Mouse (Mus musculus) megakaryocyte progenitor cell, adult 5-6 weeks (primary cell): ENCODE measurements at regions not wholly inside any gene's neighbourhood (a gene's known extent, or its start where the extent isn't known, plus 50 kb on each side); places are given as distances from the start of the nearest gene placed in this dataset.

ENCODE experiments used
- ATAC-seq: replicated peaks from 2 replicates; pipeline ENCODE4 v1.8.0; 2016; ENCODE audit warnings: mild to moderate bottlenecking, moderate TSS enrichment, inconsistent platforms; ENCODE audit not compliant: poor library complexity

DNA sequence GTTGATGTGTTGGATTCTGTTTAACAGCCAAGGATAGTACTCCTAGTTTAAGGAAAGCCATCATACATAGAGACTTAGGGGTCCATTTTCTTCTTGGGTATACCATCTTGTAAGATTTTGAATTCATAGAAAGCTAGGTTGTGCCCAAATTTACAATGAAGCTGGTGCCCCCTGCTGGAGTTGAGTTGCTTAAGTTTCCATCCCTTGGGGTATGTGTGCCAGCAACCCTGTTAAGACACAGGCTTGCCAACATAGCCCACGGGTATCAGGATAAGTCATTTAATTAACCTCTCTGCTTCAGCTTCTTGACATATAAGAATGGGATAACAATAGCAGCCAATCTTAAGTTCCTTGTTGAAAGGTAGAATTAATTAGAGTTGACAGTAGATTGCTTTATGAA is 440.9 kb downstream of the 1700129C05Rik start:
- ATAC-seq, result no peak

DNA sequence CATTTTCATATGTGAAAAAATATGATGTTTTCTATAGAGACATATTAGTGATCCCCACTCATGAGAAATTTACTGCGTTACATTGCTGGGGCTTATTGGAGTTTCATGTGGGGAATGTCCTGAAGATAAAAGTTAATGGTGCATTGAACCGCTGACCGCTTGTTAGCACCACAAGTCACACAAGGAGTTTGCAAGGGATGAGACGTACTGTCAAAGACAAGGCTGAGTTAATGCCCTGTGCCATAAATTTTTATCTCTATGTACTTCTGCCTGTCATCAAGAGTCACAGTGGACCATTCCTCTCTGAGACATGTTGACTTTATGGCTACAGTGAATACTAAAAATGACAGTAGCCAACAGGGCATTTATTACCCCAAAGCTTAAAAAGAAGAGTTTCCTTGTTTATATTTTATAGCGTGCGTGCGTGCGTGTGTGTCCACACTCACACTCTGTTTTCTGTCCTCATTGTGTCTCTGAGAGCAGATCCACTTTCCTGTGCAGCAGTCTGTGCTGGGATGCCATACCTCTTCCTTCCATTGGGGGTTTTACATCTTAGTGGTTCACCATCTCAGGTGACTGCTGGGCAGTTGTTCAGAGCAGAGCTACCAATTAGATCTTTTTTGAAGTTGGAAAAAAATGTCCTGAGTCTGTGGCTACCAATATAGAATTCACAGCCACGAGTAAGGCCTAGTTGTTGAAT is 451.4 kb downstream of the 1700129C05Rik start:
- no peak for ATAC-seq

DNA sequence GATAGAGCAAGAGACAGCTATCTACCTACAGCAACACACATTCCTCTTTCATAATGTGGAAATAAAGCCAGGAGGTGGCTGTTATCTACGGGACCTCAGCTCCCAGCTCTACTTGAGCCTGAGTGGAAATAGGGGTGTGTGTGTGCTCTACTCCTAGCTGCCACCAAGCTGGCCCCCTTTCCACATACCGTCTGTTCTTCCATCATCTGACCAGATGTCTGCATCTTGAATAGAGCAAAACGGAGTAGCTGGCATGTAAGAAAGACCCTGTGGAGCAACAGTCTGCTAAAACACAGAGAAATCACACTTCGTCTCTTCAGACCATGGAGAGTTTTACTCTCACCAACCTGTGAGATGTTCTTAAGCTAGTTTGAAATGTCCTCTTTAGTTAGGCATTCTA is 454.9 kb downstream of the 1700129C05Rik start:
- ATAC-seq, result no peak

DNA sequence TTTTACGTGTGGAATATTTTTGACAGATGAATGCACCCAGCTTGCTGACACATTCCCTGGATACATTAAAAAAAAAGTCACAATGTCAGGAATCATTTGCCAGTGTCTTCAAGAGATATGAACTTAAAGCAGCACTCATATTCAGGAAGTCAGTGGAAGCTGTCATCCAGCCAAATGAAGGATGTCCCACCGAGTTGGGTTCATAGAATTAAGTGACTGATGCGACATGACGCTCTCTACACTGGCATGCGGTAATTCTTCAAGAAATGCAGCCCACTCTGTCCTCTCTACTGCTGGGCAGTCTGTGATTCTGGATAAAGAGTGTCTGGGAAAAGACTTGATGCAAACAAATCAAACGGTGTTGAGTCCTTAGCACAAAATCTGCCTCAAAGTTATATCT is 463.9 kb downstream of the 1700129C05Rik start:
- no peak for ATAC-seq

- no peak for ATAC-seq
These were observed 464.5 kb downstream of the 1700129C05Rik start for GRCm38 (mm10) chr14:58678126-58678656.

DNA sequence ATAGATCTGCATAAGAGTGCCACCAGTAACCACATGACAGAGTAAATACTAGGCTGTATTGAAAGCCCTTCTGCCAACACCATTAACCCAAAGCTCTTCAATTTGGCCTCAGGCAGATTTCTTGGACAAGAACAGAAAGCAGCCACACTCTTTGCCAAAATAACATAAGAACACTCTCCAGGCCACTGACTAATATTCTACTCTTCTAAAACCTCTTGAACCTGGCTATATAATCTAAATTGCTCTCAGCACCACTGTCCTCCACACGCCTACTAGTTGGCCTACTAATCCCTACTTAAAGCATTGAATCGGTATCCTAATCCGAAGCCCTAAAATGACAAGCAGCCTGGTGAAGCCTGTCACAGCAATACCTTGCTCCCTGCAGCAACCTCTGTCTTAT is 467.5 kb downstream of the 1700129C05Rik start:
- no peak for ATAC-seq

GRCm38 (mm10) chr14:58663946-58664345 is 478.7 kb downstream of the 1700129C05Rik start:
- ATAC-seq, result no peak

DNA sequence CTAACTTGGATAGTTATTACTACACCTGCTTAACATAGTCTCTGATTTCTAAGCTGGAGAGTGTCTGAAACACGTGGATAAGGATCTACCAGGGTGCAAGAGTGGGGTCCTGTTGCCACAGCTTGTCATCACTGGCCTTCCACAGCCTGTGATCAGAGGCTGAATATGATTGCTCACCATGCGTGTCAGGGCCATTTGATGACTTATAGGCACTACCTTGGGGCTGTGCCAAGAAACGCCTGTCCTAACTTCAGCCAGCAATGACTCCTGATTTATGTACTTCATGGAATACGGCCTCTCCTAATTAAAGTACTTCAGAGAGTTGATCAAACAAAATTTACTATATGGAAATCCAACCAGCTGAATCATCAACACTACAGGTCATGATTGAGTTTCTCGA is 480.1 kb downstream of the 1700129C05Rik start:
- no peak for ATAC-seq

GRCm38 (mm10) chr14:58661416-58661815 is 481.3 kb downstream of the 1700129C05Rik start:
- ATAC-seq, result no peak

GRCm38 (mm10) chr14:58657263-58657662 is 485.4 kb downstream of the 1700129C05Rik start:
- ATAC-seq, result no peak

DNA sequence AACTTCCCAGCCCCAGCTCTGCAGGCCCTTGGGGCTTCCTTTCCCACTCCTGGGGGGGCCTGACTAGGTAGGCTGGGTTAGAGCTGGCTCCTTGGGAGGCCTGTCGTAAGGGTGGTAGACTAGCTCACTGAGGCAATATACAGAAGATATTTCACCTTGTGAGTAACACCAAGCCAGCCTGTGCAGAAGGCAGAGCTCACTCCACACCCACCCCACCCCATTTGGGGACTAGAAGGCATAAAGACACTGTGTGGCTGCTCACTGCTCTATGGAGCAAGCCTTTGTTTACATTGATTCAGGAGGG is 485.8 kb downstream of the 1700129C05Rik start:
- no peak for ATAC-seq

GRCm38 (mm10) chr14:58656212-58656934 is 486.3 kb downstream of the 1700129C05Rik start:
- ATAC-seq, result no peak

GRCm38 (mm10) chr14:58653026-58653425 is 489.7 kb downstream of the 1700129C05Rik start:
- ATAC-seq, result no peak

- ATAC-seq, result no peak
These were observed 490.7 kb downstream of the 1700129C05Rik start for GRCm38 (mm10) chr14:58652004-58652403.

- ATAC-seq, result no peak
These were observed 491.5 kb downstream of the 1700129C05Rik start for GRCm38 (mm10) chr14:58651210-58651609.

- no peak for ATAC-seq
These were observed 504.4 kb downstream of the 1700129C05Rik start for GRCm38 (mm10) chr14:58638337-58638696.

DNA sequence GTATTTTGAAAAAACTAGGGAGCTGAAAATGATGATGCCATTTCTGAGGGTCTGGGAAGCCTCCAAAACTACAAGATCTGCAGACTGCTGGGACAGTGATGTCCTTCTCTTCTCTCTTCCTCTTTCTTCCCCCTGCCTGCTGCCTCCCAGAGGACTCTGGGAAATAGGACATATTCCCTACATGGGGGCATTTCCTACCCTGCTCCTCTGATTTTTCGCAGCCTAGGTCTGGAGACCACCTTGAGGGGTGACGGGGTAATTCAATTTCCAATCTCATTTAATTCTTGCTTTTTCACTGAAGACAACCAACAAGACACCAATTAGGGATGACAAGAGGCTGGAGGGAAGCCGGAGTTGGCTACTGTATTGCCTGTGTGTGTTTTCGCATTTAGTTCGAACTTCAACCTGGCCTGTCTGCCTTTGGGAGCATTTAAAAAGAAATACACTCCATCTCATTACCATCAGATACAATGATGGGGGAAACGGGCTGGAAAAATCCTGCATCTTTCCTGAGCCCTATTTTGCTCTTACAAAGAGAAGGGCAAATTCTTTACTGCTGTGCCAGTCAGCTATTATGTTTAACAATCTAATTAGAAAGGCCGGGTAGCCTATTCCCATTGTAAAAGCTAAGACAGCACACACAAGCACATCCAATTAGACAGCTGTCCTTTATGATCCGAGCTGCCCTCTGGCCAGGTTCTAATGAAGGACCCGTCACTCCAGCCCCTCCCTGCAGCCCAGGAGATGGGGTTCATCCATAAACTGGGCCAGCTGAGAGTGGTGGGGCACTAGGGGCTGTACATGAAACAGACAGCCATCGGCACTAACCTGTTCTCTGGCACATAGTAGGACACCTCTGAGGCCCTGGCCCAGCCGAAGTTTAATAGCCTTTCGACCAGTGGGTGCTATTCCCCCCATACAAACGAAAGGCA is 505.0 kb downstream of the 1700129C05Rik start:
- ATAC-seq, result no peak

DNA sequence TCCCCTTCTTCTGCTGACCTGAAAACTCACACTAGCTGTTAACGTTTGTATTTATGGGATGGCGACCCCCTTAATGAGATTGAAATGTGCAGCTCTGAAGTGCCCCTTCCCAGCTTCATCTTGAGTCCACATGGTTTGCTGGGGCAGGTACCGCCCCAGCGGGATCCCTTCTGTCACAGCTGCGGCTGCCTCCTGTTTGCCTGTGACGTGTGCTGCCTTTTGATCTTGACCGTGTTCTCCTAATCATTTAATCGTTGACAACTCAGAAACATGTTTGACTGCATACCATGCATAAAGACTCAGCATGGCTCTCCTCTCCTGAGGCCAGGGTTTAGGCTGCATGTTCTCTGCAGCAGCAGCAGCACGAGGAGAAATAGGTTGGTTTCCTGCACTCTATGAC is 511.5 kb downstream of the 1700129C05Rik start:
- ATAC-seq, result no peak

GRCm38 (mm10) chr14:58628266-58628665 is 514.4 kb downstream of the 1700129C05Rik start:
- no peak for ATAC-seq

GRCm38 (mm10) chr14:58626506-58627256 is 516.0 kb downstream of the 1700129C05Rik start:
- no peak for ATAC-seq

GRCm38 (mm10) chr14:58620186-58620585 is 522.5 kb downstream of the 1700129C05Rik start:
- ATAC-seq, result no peak
